Mouse (Mus musculus): ENCODE results near the gene Bet1l.
"Not testable (repeated sequence)": the region's sequence is repeated elsewhere in the genome, so short reads cannot be mapped to it uniquely, and the experiment has no call there.

Gene Bet1l

GRCm38 (mm10) chr7:140857550-140858505, at the start of gene Bet1l:
Gene Bet1l (minus strand): TSS chr7:140857577.
- DNase-seq (ENCODE audit: low read depth): no peak

- DNase-seq (ENCODE audit: low read depth): no peak
These were observed 49.8 kb upstream of the Bet1l start for GRCm38 (mm10) chr7:140907131-140907530.

GRCm38 (mm10) chr7:140905642-140906081, 48.3 kb upstream of the Bet1l start:
- DNase-seq (ENCODE audit: low read depth): no peak

- DNase-seq (ENCODE audit: low read depth): peak; percentile 68
These were observed 45.8 kb upstream of the Bet1l start for GRCm38 (mm10) chr7:140903212-140903611.

- no peak for DNase-seq (ENCODE audit: low read depth)
These were observed 44.9 kb upstream of the Bet1l start for GRCm38 (mm10) chr7:140902036-140902875.

- no peak for DNase-seq (ENCODE audit: low read depth)
These were observed 42.8 kb upstream of the Bet1l start, which contains the start of gene Cox8b for GRCm38 (mm10) chr7:140900220-140900619. Gene Cox8b (minus strand): TSS chr7:140900446.

GRCm38 (mm10) chr7:140899121-140899520, 41.7 kb upstream of the Bet1l start:
- no peak for DNase-seq (ENCODE audit: low read depth)

- DNase-seq (ENCODE audit: low read depth): no peak
These were observed 40.5 kb upstream of the Bet1l start for GRCm38 (mm10) chr7:140897863-140898262.

GRCm38 (mm10) chr7:140894611-140895010, 37.2 kb upstream of the Bet1l start:
- DNase-seq (ENCODE audit: low read depth): no peak

- no peak for DNase-seq (ENCODE audit: low read depth)
These were observed 36.7 kb upstream of the Bet1l start for GRCm38 (mm10) chr7:140894031-140894430.

GRCm38 (mm10) chr7:140890636-140891035, 33.3 kb upstream of the Bet1l start:
- DNase-seq (ENCODE audit: low read depth): not testable (repeated sequence)

GRCm38 (mm10) chr7:140882469-140882803, 25.1 kb upstream of the Bet1l start:
- DNase-seq (ENCODE audit: low read depth): no peak

GRCm38 (mm10) chr7:140881696-140882468, 24.5 kb upstream of the Bet1l start, which contains the start of the genes Psmd13 and Sirt3:
Gene Psmd13 (plus strand): TSS chr7:140881968.
Gene Sirt3 (minus strand): TSS chr7:140882309.
- peak; percentile 92 for DNase-seq (ENCODE audit: low read depth)

GRCm38 (mm10) chr7:140880865-140881515, 23.6 kb upstream of the Bet1l start:
- DNase-seq (ENCODE audit: low read depth): no peak

- DNase-seq (ENCODE audit: low read depth): no peak
These were observed 23.0 kb upstream of the Bet1l start for GRCm38 (mm10) chr7:140880419-140880818.

GRCm38 (mm10) chr7:140879355-140879754, 22.0 kb upstream of the Bet1l start:
- no peak for DNase-seq (ENCODE audit: low read depth)

- DNase-seq (ENCODE audit: low read depth): peak; percentile 41
These were observed 20.0 kb upstream of the Bet1l start for GRCm38 (mm10) chr7:140877364-140877763.

GRCm38 (mm10) chr7:140874224-140874623, 16.8 kb upstream of the Bet1l start:
- peak; percentile 54 for DNase-seq (ENCODE audit: low read depth)

GRCm38 (mm10) chr7:140864761-140865160, 7.4 kb upstream of the Bet1l start:
- no peak for DNase-seq (ENCODE audit: low read depth)

- DNase-seq (ENCODE audit: low read depth): no peak
These were observed 3.4 kb upstream of the Bet1l start for GRCm38 (mm10) chr7:140860728-140861127.

- DNase-seq (ENCODE audit: low read depth): no peak
These were observed 2.6 kb upstream of the Bet1l start for GRCm38 (mm10) chr7:140859997-140860396.

Measured in c-Kit-positive CD71-negative TER-119-negative erythroid progenitor cells, embryonic 14.5 days (primary cell).